Mouse (Mus musculus): ENCODE results near the gene Sult2a4. TPM values are rescaled to one million over a fixed set of nuclear protein-coding genes. Genes with fewer than 3 reads are reported as not detected.

The Sult2a4 gene
- polyA plus RNA-seq (2012; rRNA removed; ENCODE audit: low replicate concordance): not detected in 2 replicates

GRCm38 (mm10) chr7:13989507-13989906 is at the start of gene Sult2a4:
Gene Sult2a4 (minus strand): TSS chr7:13989607.

Other genes starting within 250 kb of the Sult2a4 start
- not detected in 2 replicates for gene Sult2a1, start 152.2 kb downstream of the Sult2a4 start, polyA plus RNA-seq (2012; rRNA removed; ENCODE audit: low replicate concordance)
- not detected in 2 replicates for gene Sult2a3, start 133.4 kb upstream of the Sult2a4 start, polyA plus RNA-seq (2012; rRNA removed; ENCODE audit: low replicate concordance)

Measured in mammary gland, adult 2 months (tissue).